Mouse (Mus musculus) testis, adult 2 months (tissue): Measurements from ENCODE around the gene Adgrd1.

ENCODE experiments used
- CTCF ChIP-seq: fragments of 200-500 bp; IDR thresholded peaks from 2 replicates; pipeline ENCODE4 v1.5.1; 2012; ENCODE audit warnings: low read depth, mild to moderate bottlenecking, inconsistent platforms, low read length, moderate library complexity; ENCODE audit not compliant: control insufficient read depth, insufficient read depth, insufficient replicate concordance
- POLR2A ChIP-seq: fragments of 200-500 bp; IDR thresholded peaks from 2 replicates; pipeline ENCODE4 v1.6.1; 2012; ENCODE audit warnings: low read depth, mild to moderate bottlenecking, inconsistent platforms, low read length, moderate library complexity; ENCODE audit not compliant: control insufficient read depth

DNA sequence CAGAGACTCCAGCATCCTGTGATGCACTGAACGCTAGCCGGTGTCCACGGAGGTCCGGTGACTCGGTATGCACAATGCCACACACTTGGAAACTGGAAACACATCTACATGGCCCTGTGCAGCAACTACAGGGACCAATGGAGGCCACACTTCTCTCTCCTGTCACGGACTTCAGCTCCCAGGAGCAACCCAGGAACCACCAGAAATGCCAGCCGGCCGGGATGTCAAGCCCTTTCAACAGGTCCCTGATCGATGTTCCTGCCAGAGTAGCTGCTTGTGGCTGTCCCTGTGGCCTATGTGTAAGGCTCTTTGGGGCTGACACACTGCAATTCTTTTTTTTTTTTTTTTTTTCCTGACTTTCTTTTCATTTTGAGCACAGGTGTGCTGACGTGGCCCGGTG lies 32.4 kb upstream of the Adgrd1 start:
- TF ChIP-seq CTCF, result no peak
- no peak for TF ChIP-seq POLR2A
